Mouse (Mus musculus) liver, embryonic 14.5 days (tissue): ENCODE results near the gene Tenm2.

Source experiments
- CTCF ChIP-seq: IDR thresholded peaks from 2 replicates; pipeline ENCODE4 v1.5.1; 2016; ENCODE audit warnings: antibody characterized with exemption, low read depth, control low read depth
- EP300 ChIP-seq: IDR thresholded peaks from 2 replicates; pipeline ENCODE4 v1.6.1; 2016; ENCODE audit warnings: antibody characterized with exemption, low read depth

DNA sequence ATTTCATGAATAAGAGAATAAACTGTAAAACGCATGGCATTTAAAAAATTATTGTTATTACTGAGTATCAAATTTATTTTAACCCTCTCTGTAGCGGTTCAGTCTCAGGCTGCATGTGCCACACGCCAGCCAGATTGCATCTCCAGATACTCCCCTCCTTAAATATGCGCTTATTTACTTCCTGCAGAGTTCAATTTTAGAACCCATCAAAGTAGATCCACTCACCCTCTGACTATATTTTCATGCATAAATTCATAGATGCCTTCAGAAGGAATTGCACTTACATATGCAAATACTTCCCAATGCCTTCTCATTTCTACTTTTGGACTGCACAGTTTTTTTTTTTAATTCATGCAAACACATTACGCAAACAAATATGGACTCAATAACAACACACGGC is 294.3 kb downstream of the Tenm2 start:
- TF ChIP-seq CTCF (no peak), EP300 (no peak)
